Mouse (Mus musculus): Measurements from ENCODE around the gene Bpifa1. TPM values are rescaled to one million over a fixed set of nuclear protein-coding genes. Genes with fewer than 3 reads are reported as not detected.
"Not testable (repeated sequence)": the region's sequence is repeated elsewhere in the genome, so short reads cannot be mapped to it uniquely, and the experiment has no call there.

Gene Bpifa1
- polyA plus RNA-seq, 1 experiment = not detected

GRCm38 (mm10) chr2:154171621-154172020 lies 28.9 kb downstream of the Bpifa1 start:
- H3ac ChIP-seq (ENCODE audit: control insufficient read depth, insufficient read length) = no peak overlapping the region
- TF ChIP-seq REST (IDR thresholded peaks at IDR 0.05; ENCODE audit: insufficient read depth, insufficient read length) (no peak), MAX (IDR thresholded peaks at IDR 0.05; ENCODE audit: low read depth) (no peak), SRF (IDR thresholded peaks at IDR 0.05; ENCODE audit: control insufficient read depth, insufficient read length, low read depth) (no peak), TCF12 (IDR thresholded peaks at IDR 0.05; ENCODE audit: insufficient read depth, poor library complexity, severe bottlenecking) (no peak), TCF3 (IDR thresholded peaks at IDR 0.05; ENCODE audit: insufficient read length, low read depth) (no peak), POLR2A (IDR thresholded peaks at IDR 0.05; ENCODE audit: insufficient read length, low read depth) (no peak), E2F4 (IDR thresholded peaks at IDR 0.05; ENCODE audit: insufficient read depth) (no peak), USF1 (IDR thresholded peaks at IDR 0.05; ENCODE audit: low read depth) (no peak), MYOD1 (IDR thresholded peaks at IDR 0.05; ENCODE audit: control insufficient read depth in 1 of 3, insufficient read length in 2 of 3, low read depth in 2 of 3) (no peak), MYOG (IDR thresholded peaks at IDR 0.05; ENCODE audit: control insufficient read depth in 1 of 3, insufficient read depth in 1 of 3, insufficient read length in 2 of 3, low read depth in 2 of 3) (no peak), POLR2AphosphoS2 (IDR thresholded peaks at IDR 0.05; ENCODE audit: insufficient read length, low read depth) (no peak)
- no peaks in the 10 kb centered on the region for H3K36me3 ChIP-seq (ENCODE audit: control insufficient read depth, insufficient read depth)
- no peak overlapping the region for H3K4me3 ChIP-seq
- no peaks in the 10 kb centered on the region for H3K79me2 ChIP-seq (ENCODE audit: control insufficient read depth, insufficient read depth)
- H3K27me3 ChIP-seq (ENCODE audit: control insufficient read depth, insufficient read depth, insufficient read length) = no peaks in the 10 kb centered on the region
- peak overlapping the region; percentile 15 for H3K4me2 ChIP-seq (ENCODE audit: low read depth)

GRCm38 (mm10) chr2:154173313-154173712 lies 30.6 kb downstream of the Bpifa1 start:
- Histone ChIP-seq H3K4me3 (no peak overlapping the region), H3K36me3 (ENCODE audit: control insufficient read depth, insufficient read depth) (no peaks in the 10 kb centered on the region), H3K4me2 (ENCODE audit: low read depth) (no peak overlapping the region), H3K79me2 (ENCODE audit: control insufficient read depth, insufficient read depth) (no peaks in the 10 kb centered on the region), H3K27me3 (ENCODE audit: control insufficient read depth, insufficient read depth, insufficient read length) (no peaks in the 10 kb centered on the region), H3ac (ENCODE audit: control insufficient read depth, insufficient read length) (no peak overlapping the region)
- TF ChIP-seq POLR2AphosphoS2 (IDR thresholded peaks at IDR 0.05; ENCODE audit: insufficient read length, low read depth) (no peak), TCF3 (IDR thresholded peaks at IDR 0.05; ENCODE audit: insufficient read length, low read depth) (no peak), REST (IDR thresholded peaks at IDR 0.05; ENCODE audit: insufficient read depth, insufficient read length) (no peak), MYOG (IDR thresholded peaks at IDR 0.05; ENCODE audit: control insufficient read depth in 1 of 3, insufficient read depth in 1 of 3, insufficient read length in 2 of 3, low read depth in 2 of 3) (no peak), CEBPB (IDR thresholded peaks at IDR 0.05; ENCODE audit: insufficient read depth, poor library complexity, severe bottlenecking) (no peak), MYOD1 (IDR thresholded peaks at IDR 0.05; ENCODE audit: control insufficient read depth in 1 of 3, insufficient read length in 2 of 3, low read depth in 2 of 3) (no peak), SRF (IDR thresholded peaks at IDR 0.05; ENCODE audit: control insufficient read depth, insufficient read length, low read depth) (no peak), POLR2A (IDR thresholded peaks at IDR 0.05; ENCODE audit: insufficient read length, low read depth) (no peak), USF1 (IDR thresholded peaks at IDR 0.05; ENCODE audit: low read depth) (no peak), MAX (IDR thresholded peaks at IDR 0.05; ENCODE audit: low read depth) (no peak), E2F4 (IDR thresholded peaks at IDR 0.05; ENCODE audit: insufficient read depth) (no peak), TCF12 (IDR thresholded peaks at IDR 0.05; ENCODE audit: insufficient read depth, poor library complexity, severe bottlenecking) (no peak)

GRCm38 (mm10) chr2:154181900-154182299 lies 39.2 kb downstream of the Bpifa1 start:
- H3K79me2 ChIP-seq (ENCODE audit: control insufficient read depth, insufficient read depth); H3K4me2 ChIP-seq (ENCODE audit: low read depth): not testable (repeated sequence)

GRCm38 (mm10) chr2:154183061-154183460 lies 40.4 kb downstream of the Bpifa1 start:
- not testable (repeated sequence) for H3ac ChIP-seq (ENCODE audit: control insufficient read depth, insufficient read length)

More at GRCm38 (mm10) chr2:154181900-154182299, 39.2 kb downstream of the Bpifa1 start:
- H3K27me3 ChIP-seq (ENCODE audit: control insufficient read depth, insufficient read depth, insufficient read length); H3ac ChIP-seq (ENCODE audit: control insufficient read depth, insufficient read length); H3K4me3 ChIP-seq; H3K36me3 ChIP-seq (ENCODE audit: control insufficient read depth, insufficient read depth): not testable (repeated sequence)

GRCm38 (mm10) chr2:154185319-154185718 lies 42.6 kb downstream of the Bpifa1 start:
- Histone ChIP-seq H3K4me3 (no peak overlapping the region), H3K27me3 (ENCODE audit: control insufficient read depth, insufficient read depth, insufficient read length) (no peaks in the 10 kb centered on the region), H3K36me3 (ENCODE audit: control insufficient read depth, insufficient read depth) (no peaks in the 10 kb centered on the region), H3ac (ENCODE audit: control insufficient read depth, insufficient read length) (no peak overlapping the region), H3K79me2 (ENCODE audit: control insufficient read depth, insufficient read depth) (no peaks in the 10 kb centered on the region), H3K4me2 (ENCODE audit: low read depth) (no peak overlapping the region)
- no peak for TF ChIP-seq CEBPB (IDR thresholded peaks at IDR 0.05; ENCODE audit: insufficient read depth, poor library complexity, severe bottlenecking)
- no peak for TF ChIP-seq TCF12 (IDR thresholded peaks at IDR 0.05; ENCODE audit: insufficient read depth, poor library complexity, severe bottlenecking)
- TF ChIP-seq REST (IDR thresholded peaks at IDR 0.05; ENCODE audit: insufficient read depth, insufficient read length) = no peak
- TF ChIP-seq MAX (IDR thresholded peaks at IDR 0.05; ENCODE audit: low read depth) = no peak
- TF ChIP-seq MYOD1 (IDR thresholded peaks at IDR 0.05; ENCODE audit: control insufficient read depth in 1 of 3, insufficient read length in 2 of 3, low read depth in 2 of 3) = no peak
- no peak for TF ChIP-seq E2F4 (IDR thresholded peaks at IDR 0.05; ENCODE audit: insufficient read depth)
- TF ChIP-seq TCF3 (IDR thresholded peaks at IDR 0.05; ENCODE audit: insufficient read length, low read depth) = no peak
- TF ChIP-seq MYOG (IDR thresholded peaks at IDR 0.05; ENCODE audit: control insufficient read depth in 1 of 3, insufficient read depth in 1 of 3, insufficient read length in 2 of 3, low read depth in 2 of 3) = no peak
- no peak for TF ChIP-seq SRF (IDR thresholded peaks at IDR 0.05; ENCODE audit: control insufficient read depth, insufficient read length, low read depth)
- no peak for TF ChIP-seq POLR2AphosphoS2 (IDR thresholded peaks at IDR 0.05; ENCODE audit: insufficient read length, low read depth)
- TF ChIP-seq USF1 (IDR thresholded peaks at IDR 0.05; ENCODE audit: low read depth) = no peak
- no peak for TF ChIP-seq POLR2A (IDR thresholded peaks at IDR 0.05; ENCODE audit: insufficient read length, low read depth)

More at GRCm38 (mm10) chr2:154183061-154183460, 40.4 kb downstream of the Bpifa1 start:
- H3K4me2 ChIP-seq (ENCODE audit: low read depth); H3K36me3 ChIP-seq (ENCODE audit: control insufficient read depth, insufficient read depth); H3K79me2 ChIP-seq (ENCODE audit: control insufficient read depth, insufficient read depth); H3K27me3 ChIP-seq (ENCODE audit: control insufficient read depth, insufficient read depth, insufficient read length); H3K4me3 ChIP-seq: not testable (repeated sequence)

All from myocyte (in vitro differentiated cells).